Mouse (Mus musculus): ENCODE results near the gene Lck.

DNA sequence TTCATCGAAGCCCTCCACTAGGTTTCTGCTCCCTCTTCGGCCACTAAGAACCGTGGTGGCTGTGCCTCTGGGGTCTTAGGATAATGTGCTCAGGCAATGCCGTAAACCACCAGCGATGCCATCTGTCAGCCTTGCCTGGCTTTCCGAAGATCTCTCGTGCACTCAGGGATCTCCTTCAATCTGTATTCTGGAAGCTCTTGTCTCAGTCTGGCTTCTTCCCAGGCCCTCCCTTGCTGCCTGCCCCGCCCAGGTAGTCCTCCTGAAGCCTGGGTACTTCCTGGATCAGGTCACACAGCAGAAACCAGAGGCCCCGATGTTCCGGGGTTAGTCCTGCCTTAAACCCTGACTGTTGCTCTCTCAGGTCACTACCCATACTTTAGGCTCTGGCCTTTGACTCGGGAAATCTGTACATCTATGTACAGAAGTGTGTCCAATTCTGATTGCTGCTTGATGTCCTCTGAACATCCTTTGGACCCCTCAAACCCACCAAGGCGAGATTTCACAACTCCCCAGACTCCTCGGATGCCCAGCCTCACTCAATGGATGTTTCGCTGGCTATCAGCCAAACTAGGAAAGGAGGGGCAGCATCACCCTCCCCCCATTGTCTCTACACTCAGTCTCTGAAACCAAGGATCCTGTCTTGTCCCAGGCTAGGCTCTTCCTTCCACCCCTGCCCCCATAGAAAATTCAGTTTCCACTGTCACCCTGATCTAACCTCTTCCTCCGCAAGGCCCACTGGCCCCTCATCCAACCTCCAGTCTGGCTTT, 64.4 kb downstream of the Lck start:
- TF ChIP-seq CTCF (conservative IDR thresholded peaks at IDR 0.05; ENCODE audit: insufficient read depth, insufficient read length, low read depth, low read length) (no peak), POLR2A (IDR thresholded peaks at IDR 0.05; ENCODE audit: low read depth, low read length) (no peak)
